Mouse (Mus musculus) CH12.LX (cell line): Measurements from ENCODE around the gene Asic2. TPM values are rescaled to one million over a fixed set of nuclear protein-coding genes. Genes with fewer than 3 reads are reported as not detected.

Source experiments
- DNase-seq: peaks from one replicate; pipeline ENCODE4 v3.0.0-alpha.2; 2013; ENCODE audit errors: extremely low read depth
- H3K27ac ChIP-seq: 2 replicates; pipeline ENCODE4 v1.5.1; 2012; ENCODE audit warnings: low read depth, mild to moderate bottlenecking, control low read depth, moderate library complexity; ENCODE audit not compliant: insufficient read depth
- H3K27me3 ChIP-seq: replicated peaks from 2 replicates; pipeline ENCODE3; 2012; ENCODE audit warnings: inconsistent platforms
- H3K36me3 ChIP-seq, 2 experiments: replicated peaks in 1 of 2; 2 replicates each; pipeline versions ENCODE3 to v1.6.1; 2012; ENCODE audit warnings: inconsistent platforms in 1 of 2, low read length in 1 of 2, mild to moderate bottlenecking in 1 of 2, mixed read lengths in 1 of 2, moderate library complexity in 1 of 2; ENCODE audit not compliant: control insufficient read depth in 1 of 2, insufficient read depth in 1 of 2
- H3K4me1 ChIP-seq, 2 experiments: 2 replicates each; pipeline ENCODE4 v1.6.1; 2012; ENCODE audit warnings: inconsistent platforms in 1 of 2, moderate library complexity in 1 of 2; ENCODE audit not compliant: insufficient read depth in 2 of 2, control insufficient read depth in 1 of 2
- H3K4me2 ChIP-seq: 2 replicates; pipeline ENCODE4 v1.6.1; 2012; ENCODE audit warnings: low read depth, mild to moderate bottlenecking, control low read depth; ENCODE audit not compliant: poor library complexity, insufficient read depth, severe bottlenecking
- H3K4me3 ChIP-seq, 3 experiments: fragments of 150-350 bp in 1 of 3; sonication (generic) in 1 of 3; replicated peaks in 1 of 3; 2 replicates each; pipeline versions ENCODE3 to v1.5.1; 2011 to 2012; ENCODE audit warnings: low read depth in 2 of 3, low read length in 2 of 3, mild to moderate bottlenecking in 2 of 3, moderate library complexity in 2 of 3, control low read depth in 1 of 3, improper control_type of control experiment in 1 of 3, inconsistent platforms in 1 of 3, mixed read lengths in 1 of 3; ENCODE audit not compliant: poor library complexity in 1 of 3
- H3K79me2 ChIP-seq: replicated peaks from 2 replicates; pipeline ENCODE4 v1.6.1; 2012; ENCODE audit warnings: mild to moderate bottlenecking, moderate library complexity; ENCODE audit not compliant: control insufficient read depth, poor library complexity, insufficient read depth, severe bottlenecking; ENCODE audit errors: extremely low read depth
- H3K9ac ChIP-seq: 2 replicates; pipeline ENCODE4 v1.6.1; 2012; ENCODE audit warnings: low read depth, mild to moderate bottlenecking, control low read depth, moderate library complexity; ENCODE audit not compliant: insufficient read depth
- H3K9me3 ChIP-seq: replicated peaks from 2 replicates; pipeline ENCODE3; 2012; ENCODE audit warnings: low read length, inconsistent platforms, mixed read lengths
- BHLHE40 ChIP-seq: IDR thresholded peaks from 2 replicates; pipeline ENCODE4 v1.6.1; 2011; ENCODE audit warnings: mild to moderate bottlenecking, low read depth, low read length, improper control_type of control experiment
- CHD1 ChIP-seq: IDR thresholded peaks from 2 replicates; pipeline ENCODE4 v1.6.1; 2012; ENCODE audit warnings: low read depth, low read length, improper control_type of control experiment, inconsistent platforms
- ELF1 ChIP-seq: IDR thresholded peaks from 2 replicates; pipeline ENCODE4 v1.6.1; 2014; ENCODE audit warnings: low read depth, mild to moderate bottlenecking, inconsistent platforms, low read length, improper control_type of control experiment
- GABPA ChIP-seq: IDR thresholded peaks from 2 replicates; pipeline ENCODE4 v1.6.1; 2012; ENCODE audit warnings: low read depth, low read length, improper control_type of control experiment, inconsistent platforms; ENCODE audit not compliant: insufficient replicate concordance
- HCFC1 ChIP-seq: IDR thresholded peaks from 2 replicates; pipeline ENCODE4 v1.6.1; 2012; ENCODE audit warnings: low read depth, mild to moderate bottlenecking, inconsistent platforms, low read length, improper control_type of control experiment
- IRF4 ChIP-seq: IDR thresholded peaks from 2 replicates; pipeline ENCODE4 v1.6.1; 2014; ENCODE audit warnings: low read depth, mild to moderate bottlenecking, inconsistent platforms, low read length, improper control_type of control experiment
- JUN ChIP-seq: IDR thresholded peaks from 2 replicates; pipeline ENCODE4 v1.6.1; 2011; ENCODE audit warnings: low read depth, mild to moderate bottlenecking, low read length, improper control_type of control experiment, moderate library complexity; ENCODE audit not compliant: insufficient read depth
- JUND ChIP-seq: conservative IDR thresholded peaks from 2 replicates; pipeline ENCODE4 v1.6.1; 2011; ENCODE audit warnings: low read depth, low read length, improper control_type of control experiment
- KAT2A ChIP-seq: IDR thresholded peaks from 2 replicates; pipeline ENCODE4 v1.6.1; 2012; ENCODE audit warnings: low read length, improper control_type of control experiment, inconsistent platforms; ENCODE audit not compliant: insufficient replicate concordance
- MAX ChIP-seq: IDR thresholded peaks from 2 replicates; pipeline ENCODE4 v1.6.1; 2011; ENCODE audit warnings: low read length, improper control_type of control experiment
- MAZ ChIP-seq: IDR thresholded peaks from 2 replicates; pipeline ENCODE4 v1.6.1; 2012; ENCODE audit warnings: low read depth, mild to moderate bottlenecking, inconsistent platforms, low read length, improper control_type of control experiment, moderate library complexity
- MXI1 ChIP-seq: IDR thresholded peaks from 2 replicates; pipeline ENCODE4 v1.6.1; 2011; ENCODE audit warnings: mild to moderate bottlenecking, low read depth, low read length, improper control_type of control experiment
- NRF1 ChIP-seq: IDR thresholded peaks from 2 replicates; pipeline ENCODE4 v1.6.1; 2014; ENCODE audit warnings: low read depth, mild to moderate bottlenecking, inconsistent platforms, low read length, improper control_type of control experiment, moderate library complexity
- POLR2A ChIP-seq: IDR thresholded peaks from 2 replicates; pipeline ENCODE4 v1.6.1; 2011; ENCODE audit warnings: low read depth, mild to moderate bottlenecking, improper control_type of control experiment, low read length
- RAD21 ChIP-seq: IDR thresholded peaks from 2 replicates; pipeline ENCODE4 v1.6.1; 2011; ENCODE audit warnings: low read depth, mild to moderate bottlenecking, low read length, improper control_type of control experiment, moderate library complexity
- RCOR1 ChIP-seq: conservative IDR thresholded peaks from 2 replicates; pipeline ENCODE4 v1.6.1; 2012; ENCODE audit warnings: low read depth, mild to moderate bottlenecking, inconsistent platforms, low read length, improper control_type of control experiment
- SIN3A ChIP-seq: IDR thresholded peaks from 2 replicates; pipeline ENCODE4 v1.6.1; 2012; ENCODE audit warnings: low read length, improper control_type of control experiment, inconsistent platforms
- TBP ChIP-seq: conservative IDR thresholded peaks from 2 replicates; pipeline ENCODE4 v1.6.1; 2011; ENCODE audit warnings: low read depth, low read length, improper control_type of control experiment
- TCF12 ChIP-seq: IDR thresholded peaks from 2 replicates; pipeline ENCODE4 v1.6.1; 2014; ENCODE audit warnings: low read depth, mild to moderate bottlenecking, inconsistent platforms, low read length, improper control_type of control experiment
- UBTF ChIP-seq: IDR thresholded peaks from 2 replicates; pipeline ENCODE4 v1.6.1; 2012; ENCODE audit warnings: low read depth, mild to moderate bottlenecking, inconsistent platforms, low read length, improper control_type of control experiment, moderate library complexity
- USF1 ChIP-seq: IDR thresholded peaks from 2 replicates; pipeline ENCODE4 v1.6.1; 2014; ENCODE audit warnings: low read depth, mild to moderate bottlenecking, inconsistent platforms, low read length, improper control_type of control experiment
- ZC3H11A ChIP-seq: IDR thresholded peaks from 2 replicates; pipeline ENCODE4 v1.6.1; 2012; ENCODE audit warnings: low read depth, mild to moderate bottlenecking, inconsistent platforms, low read length, improper control_type of control experiment
- ZKSCAN1 ChIP-seq: IDR thresholded peaks from 2 replicates; pipeline ENCODE4 v1.6.1; 2012; ENCODE audit warnings: low read depth, inconsistent platforms, low read length, improper control_type of control experiment, borderline replicate concordance
- ZNF384 ChIP-seq: IDR thresholded peaks from 2 replicates; pipeline ENCODE4 v1.6.1; 2012; ENCODE audit warnings: low read depth, low read length, improper control_type of control experiment, inconsistent platforms
- dilution Hi-C: fragments of 300-500 bp; cut with MboI; formaldehyde crosslinking; loops from 2 replicates; pipeline ENCODE4 v1.14.3; 2020; ENCODE audit warnings: low sequenced_read_pairs; ENCODE audit not compliant: extremely low pct_unique_long_range_greater_than_20kb, extremely low pct_ligation_motif_present
- in situ Hi-C: fragments of 300-500 bp; cut with MboI; formaldehyde crosslinking; loops from 3 replicates; pipeline ENCODE4 v1.14.3; 2019; ENCODE audit warnings: low sequenced_read_pairs, low pct_ligation_motif_present, low pct_unique_long_range_greater_than_20kb, mixed read lengths
- polyA plus RNA-seq: library from polyadenylated mRNA; unstranded; fragments of >175 nt; gene quantifications from 2 replicates; pipeline ENCODE4 v1.2.1, GENCODE M21; 2012; ENCODE audit warnings: low read depth; ENCODE audit not compliant: insufficient read length
- total RNA-seq, 2 experiments: library from RNA; depleted of rRNA; stranded (reverse); fragments of 300-350 nt in 1 of 2; fragments of >200 nt in 1 of 2; gene quantifications; 2 replicates each; pipeline ENCODE4 v1.2.3; 2012 to 2014

Gene Asic2
- total and polyA plus RNA-seq, 3 experiments: not detected

GRCm38 (mm10) chr11:81838426-81838825, 129.8 kb downstream of the Asic2 start:
- H3K9ac ChIP-seq: no peak overlapping the region
- no peak for DNase-seq
- no peak for TF ChIP-seq SIN3A
- TF ChIP-seq TBP: no peak
- TF ChIP-seq RCOR1: no peak
- no peak for TF ChIP-seq HCFC1
- no peak overlapping the region for H3K4me3 ChIP-seq
- in situ Hi-C loops: no loop called here
- H3K9me3 ChIP-seq: no peaks in the 10 kb centered on the region
- H3K27me3 ChIP-seq: peaks cover 57% of the 10 kb centered on the region
- no peak overlapping the region for H3K27ac ChIP-seq
- no peaks in the 10 kb centered on the region for H3K79me2 ChIP-seq
- H3K36me3 ChIP-seq: no peaks in the 10 kb centered on the region
- peaks cover 0 to 7% of the 10 kb centered on the region in 2 experiments; a peak in 2 of 4 replicates for H3K4me1 ChIP-seq
- dilution Hi-C loops: no loop called here
- H3K4me2 ChIP-seq: no peak overlapping the region

- Histone ChIP-seq H3K4me3 (no peak overlapping the region), H3K27me3 (peaks cover 75% of the 10 kb centered on the region), H3K79me2 (no peaks in the 10 kb centered on the region), H3K4me2 (no peak overlapping the region)
- no peak for DNase-seq
- no peak for TF ChIP-seq KAT2A
- no peak for TF ChIP-seq TBP
- no peak for TF ChIP-seq TCF12
- TF ChIP-seq UBTF: no peak
- TF ChIP-seq MAX: no peak
- no peak for TF ChIP-seq USF1
- TF ChIP-seq, all 38 proteins: peak for 0
- H3K36me3 ChIP-seq: no peaks in the 10 kb centered on the region
- dilution Hi-C loops (no loop called here), in situ Hi-C loops (no loop called here)
- peaks cover 0 to 7% of the 10 kb centered on the region in 2 experiments; a peak in 2 of 4 replicates for H3K4me1 ChIP-seq
- no peak overlapping the region for H3K9ac ChIP-seq
- H3K9me3 ChIP-seq: no peaks in the 10 kb centered on the region
- no peak overlapping the region for H3K27ac ChIP-seq
Measured at GRCm38 (mm10) chr11:81832381-81832780, 135.9 kb downstream of the Asic2 start.

GRCm38 (mm10) chr11:81816531-81816930, 151.7 kb downstream of the Asic2 start:
- H3K36me3 ChIP-seq: no peaks in the 10 kb centered on the region
- H3K9me3 ChIP-seq: no peaks in the 10 kb centered on the region
- no peaks in the 10 kb centered on the region for H3K79me2 ChIP-seq
- DNase-seq: no peak
- in situ Hi-C loops: no loop called here
- H3K9ac ChIP-seq: no peak overlapping the region
- TF ChIP-seq MXI1 (no peak), GABPA (no peak), ZNF384 (no peak), ELF1 (no peak), RAD21 (no peak), JUND (no peak), CHD1 (no peak), HCFC1 (no peak), NRF1 (no peak), JUN (no peak), BHLHE40 (no peak), IRF4 (no peak), POLR2A (no peak), MAZ (no peak), ZC3H11A (no peak), ZKSCAN1 (no peak), RCOR1 (no peak)
- dilution Hi-C loops: no loop called here
- H3K27me3 ChIP-seq: peaks cover 92% of the 10 kb centered on the region
- H3K27ac ChIP-seq: no peak overlapping the region
- H3K4me3 ChIP-seq: no peak overlapping the region
- no peaks in the 10 kb centered on the region for H3K4me1 ChIP-seq
- H3K4me2 ChIP-seq: no peak overlapping the region
